Mouse (Mus musculus) heart, adult 2 months (tissue): ENCODE data around the gene Kcnip2. TPM values are rescaled to one million over a fixed set of nuclear protein-coding genes. Genes with fewer than 3 reads are reported as not detected.

ENCODE experiments used
- DNase-seq, 2 experiments: peaks; one replicate each; pipeline ENCODE4 v3.0.0; 2021
- H3K27ac ChIP-seq: fragments of 200-600 bp; 2 replicates; pipeline ENCODE4 v1.8.1; 2022
- H3K27me3 ChIP-seq: fragments of 200-500 bp; 2 replicates; pipeline ENCODE4 v1.6.1; 2012; ENCODE audit warnings: mild to moderate bottlenecking, low read length, inconsistent platforms, mixed read lengths; ENCODE audit not compliant: control insufficient read depth, insufficient read depth
- H3K36me3 ChIP-seq: fragments of 200-500 bp; 2 replicates; pipeline ENCODE4 v1.6.1; 2012; ENCODE audit warnings: low read length, inconsistent platforms; ENCODE audit not compliant: control insufficient read depth, insufficient read depth
- H3K4me1 ChIP-seq: fragments of 200-500 bp; 2 replicates; pipeline ENCODE4 v1.6.1; 2011; ENCODE audit warnings: low read length; ENCODE audit not compliant: control insufficient read depth, insufficient read depth
- H3K4me3 ChIP-seq: fragments of 200-600 bp; 2 replicates; pipeline ENCODE4 v1.8.1; 2022
- H3K79me2 ChIP-seq: fragments of 200-500 bp; replicated peaks from 2 replicates; pipeline ENCODE4 v1.6.1; 2012; ENCODE audit warnings: mild to moderate bottlenecking, inconsistent platforms, low read length, moderate library complexity, mixed read lengths; ENCODE audit not compliant: control insufficient read depth, insufficient read depth
- H3K9ac ChIP-seq: fragments of 200-500 bp; 2 replicates; pipeline ENCODE4 v1.6.1; 2012; ENCODE audit warnings: low read depth, mild to moderate bottlenecking, control low read depth, inconsistent platforms, low read length, mixed read lengths
- CTCF ChIP-seq: fragments of 200-600 bp; IDR thresholded peaks from 2 replicates; pipeline ENCODE4 v1.8.1; 2022; ENCODE audit warnings: antibody characterized with exemption, mild to moderate bottlenecking, moderate library complexity
- EP300 ChIP-seq: fragments of 200-500 bp; IDR thresholded peaks from 2 replicates; pipeline ENCODE4 v1.6.1; 2011; ENCODE audit warnings: low read depth, low read length, control low read depth; ENCODE audit not compliant: insufficient read depth
- POLR2A ChIP-seq: fragments of 200-500 bp; IDR thresholded peaks from 2 replicates; pipeline ENCODE4 v1.6.1; 2011; ENCODE audit warnings: mild to moderate bottlenecking, low read depth, low read length, control low read depth; ENCODE audit not compliant: insufficient read depth
- WGBS: fragments of 180-500 bp; shearing (Covaris S2); methylation state at CpG from one replicate; pipeline ENCODE4 v1.1.7; 2018; 5-methylcytosine and 5-hydroxymethylcytosine counted together
- intact Hi-C: fragments of 180-260 bp; cut with DNase I; formaldehyde crosslinking; loops from one replicate; pipeline ENCODE4 v1.15.1; 2025
- polyA plus RNA-seq: library from polyadenylated mRNA; depleted of rRNA; stranded (reverse); fragments of >200 nt; gene quantifications from 2 replicates; pipeline ENCODE4 v1.2.3, GENCODE M21; 2012
- total RNA-seq, 2 experiments: library from RNA; stranded (reverse); gene quantifications; 2 replicates each; pipeline ENCODE4 v1.2.3; 2021

Kcnip2 gene
- total and polyA plus RNA-seq, 3 experiments: 174 to 216 (median 203) TPM

- no peak for DNase-seq
- H3K27me3 ChIP-seq: no peaks in the 10 kb centered on the region
- intact Hi-C loops: no loop called here
- no peak for TF ChIP-seq POLR2A
- TF ChIP-seq EP300: no peak
- TF ChIP-seq CTCF: no peak
- H3K4me1 ChIP-seq: no peaks in the 10 kb centered on the region; the same call in 1 of the 2 replicates
- no peak overlapping the region for H3K27ac ChIP-seq
- WGBS: 87% methylated on average over 5 of the region's 5 CpGs
- H3K36me3 ChIP-seq: peaks cover 37% of the 10 kb centered on the region
- no peaks in the 10 kb centered on the region for H3K79me2 ChIP-seq
- no peak overlapping the region for H3K4me3 ChIP-seq
- H3K9ac ChIP-seq: no peak overlapping the region
Measured at GRCm38 (mm10) chr19:45758671-45759070, 57.2 kb downstream of the Kcnip2 start.

GRCm38 (mm10) chr19:45753551-45753950 is 62.3 kb downstream of the Kcnip2 start:
- H3K4me3 ChIP-seq: no peak overlapping the region
- DNase-seq: no peak
- no peak overlapping the region for H3K27ac ChIP-seq
- no peaks in the 10 kb centered on the region for H3K79me2 ChIP-seq
- intact Hi-C loops: no loop called here
- H3K9ac ChIP-seq: no peak overlapping the region
- H3K36me3 ChIP-seq: peaks cover 19% of the 10 kb centered on the region
- WGBS: 87% methylated on average over 3 of the region's 3 CpGs
- H3K4me1 ChIP-seq: peaks cover 2% of the 10 kb centered on the region
- no peaks in the 10 kb centered on the region for H3K27me3 ChIP-seq
- TF ChIP-seq CTCF: no peak
- no peak for TF ChIP-seq EP300

GRCm38 (mm10) chr19:45751881-45752280 is 64.0 kb downstream of the Kcnip2 start:
- Histone ChIP-seq H3K36me3 (peaks cover 5% of the 10 kb centered on the region; the same call in 1 of the 2 replicates), H3K27ac (no peak overlapping the region), H3K79me2 (no peaks in the 10 kb centered on the region), H3K9ac (no peak overlapping the region), H3K27me3 (no peaks in the 10 kb centered on the region), H3K4me1 (peaks cover 7% of the 10 kb centered on the region), H3K4me3 (no peak overlapping the region)
- no peak for TF ChIP-seq POLR2A
- TF ChIP-seq CTCF: no peak
- no peak for TF ChIP-seq EP300
- 88% methylated on average over 7 of the region's 7 CpGs for WGBS
- intact Hi-C loops: no loop called here
- DNase-seq: no peak

- Histone ChIP-seq H3K9ac (peak within 1 kb of the TSS; percentile 92), H3K4me3 (peak within 1 kb of the TSS; percentile 68), H3K4me1 (peaks cover 9% of the 10 kb centered on the region), H3K79me2 (no peaks in the 10 kb centered on the region), H3K27ac (peak within 1 kb of the TSS; percentile 49), H3K36me3 (peaks cover 3% of the 10 kb centered on the region; the same call in 1 of the 2 replicates), H3K27me3 (no peaks in the 10 kb centered on the region; the same call in 1 of the 2 replicates)
- TF ChIP-seq EP300 (no peak), POLR2A (peak; percentile 33; the same call in 1 of the 2 replicates)
- peak; percentile 86 to 88 for DNase-seq
- 2% methylated on average over 59 of the region's 60 CpGs for WGBS
- intact Hi-C loops: loop anchor here (2.0 to 5.0 kb wide), 2 partner anchors 33 to 92 kb away; partner anchors contain the start of gene Mgea5
Measured at GRCm38 (mm10) chr19:45749243-45750043, 66.4 kb downstream of the Kcnip2 start, which contains the start of gene Npm3. Gene Npm3, minus strand, starts transcription at chr19:45749591.

- intact Hi-C loops: loop anchor here (2.0 to 5.0 kb wide), 2 partner anchors 34 to 91 kb away; partner anchors contain the start of gene Mgea5
- DNase-seq: peak; percentile 14 to 39
- Histone ChIP-seq H3K4me1 (peaks cover 9% of the 10 kb centered on the region), H3K79me2 (no peaks in the 10 kb centered on the region), H3K9ac (peak overlapping the region; percentile 92), H3K27me3 (no peaks in the 10 kb centered on the region; the same call in 1 of the 2 replicates), H3K4me3 (peak overlapping the region; percentile 68), H3K36me3 (peaks cover 3% of the 10 kb centered on the region; the same call in 1 of the 2 replicates), H3K27ac (peak overlapping the region; percentile 49)
- 3% methylated on average over 33 of the region's 33 CpGs for WGBS
- TF ChIP-seq EP300: no peak
Measured at GRCm38 (mm10) chr19:45748691-45749242, 67.1 kb downstream of the Kcnip2 start.

GRCm38 (mm10) chr19:45748206-45748605 is 67.7 kb downstream of the Kcnip2 start:
- intact Hi-C loops: loop anchor here (2.0 to 5.0 kb wide), 2 partner anchors 35 to 91 kb away; partner anchors contain the start of gene Mgea5

More at GRCm38 (mm10) chr19:45748206-45748605, 67.7 kb downstream of the Kcnip2 start:
- Histone ChIP-seq H3K4me1 (peaks cover 9% of the 10 kb centered on the region), H3K27me3 (peaks cover under 1% of the 10 kb centered on the region; the same call in 1 of the 2 replicates), H3K9ac (no peak overlapping the region), H3K27ac (no peak overlapping the region), H3K36me3 (peaks cover 3% of the 10 kb centered on the region; the same call in 1 of the 2 replicates), H3K4me3 (no peak overlapping the region), H3K79me2 (no peaks in the 10 kb centered on the region)
- WGBS: 53% methylated on average over 9 of the region's 9 CpGs
- no peak for TF ChIP-seq EP300
- no peak for TF ChIP-seq CTCF
- no peak for TF ChIP-seq POLR2A
- no peak for DNase-seq
